Mouse (Mus musculus) forebrain, postnatal 0 days (tissue): ENCODE measurements around the gene Ears2. TPM values are rescaled to one million over a fixed set of nuclear protein-coding genes. Genes with fewer than 3 reads are reported as not detected.

Experiments used
- ATAC-seq: fragments of 200-750 bp; cut with Nextera tagmentation; 2 replicates; pipeline ENCODE4 v1.8.0; 2017; ENCODE audit warnings: mild to moderate bottlenecking, moderate library complexity
- DNase-seq: peaks from one replicate; pipeline ENCODE4 v3.0.0-alpha.2; 2015
- H3K27ac ChIP-seq: fragments of 300-500 bp; sonication (generic); 2 replicates; pipeline ENCODE4 v1.5.1; 2014; ENCODE audit warnings: low read depth, mild to moderate bottlenecking, antibody characterized with exemption, low read length, moderate library complexity, mixed read lengths
- H3K27me3 ChIP-seq: fragments of 300-500 bp; sonication (generic); 2 replicates; pipeline ENCODE4 v1.6.1; 2014; ENCODE audit warnings: mild to moderate bottlenecking, low read length, mixed read lengths; ENCODE audit not compliant: insufficient read depth
- H3K36me3 ChIP-seq: fragments of 300-500 bp; sonication (generic); 2 replicates; pipeline ENCODE4 v1.6.1; 2014; ENCODE audit warnings: mild to moderate bottlenecking, moderate library complexity; ENCODE audit not compliant: insufficient read depth
- H3K4me1 ChIP-seq: fragments of 300-500 bp; sonication (generic); 2 replicates; pipeline ENCODE4 v1.6.1; 2014; ENCODE audit warnings: antibody characterized with exemption; ENCODE audit not compliant: insufficient read depth
- H3K4me2 ChIP-seq: fragments of 300-500 bp; sonication (generic); 2 replicates; pipeline ENCODE4 v1.6.1; 2014; ENCODE audit warnings: low read depth, mild to moderate bottlenecking, moderate library complexity
- H3K4me3 ChIP-seq: fragments of 300-500 bp; sonication (generic); 2 replicates; pipeline ENCODE4 v1.5.1; 2014; ENCODE audit warnings: low read depth, low read length, mixed read lengths
- H3K9ac ChIP-seq: fragments of 300-500 bp; sonication (generic); 2 replicates; pipeline ENCODE4 v1.6.1; 2014; ENCODE audit warnings: mild to moderate bottlenecking
- H3K9me3 ChIP-seq: fragments of 300-500 bp; sonication (generic); 2 replicates; pipeline ENCODE4 v1.6.1; 2016; ENCODE audit warnings: low read length
- CTCF ChIP-seq: sonication (generic); IDR thresholded peaks from 2 replicates; pipeline ENCODE4 v1.5.1; 2016; ENCODE audit warnings: antibody characterized with exemption, control low read depth, low read depth
- WGBS: fragments of 180-500 bp; shearing (Covaris S2); extraction: QIAGEN DNeasy Blood & Tissue Kit; methylation state at CpG from one replicate; pipeline ENCODE4 v1.1.7; 2014; 5-methylcytosine and 5-hydroxymethylcytosine counted together
- polyA plus RNA-seq: library from polyadenylated mRNA; unstranded; fragments of >200 nt; fragmentation: Nextera tagmentation; extraction: Ambion mirVana; gene quantifications from 2 replicates; pipeline ENCODE4 v1.2.1, GENCODE M21; 2015
- total RNA-seq: library from RNA; depleted of rRNA; stranded (reverse); fragments of >200 nt; gene quantifications from 2 replicates; pipeline ENCODE4 v1.2.3, GENCODE M21; 2014

Gene Ears2
- total and polyA plus RNA-seq, 2 experiments from 2014 or later: 8.8 to 16.7 TPM

DNA sequence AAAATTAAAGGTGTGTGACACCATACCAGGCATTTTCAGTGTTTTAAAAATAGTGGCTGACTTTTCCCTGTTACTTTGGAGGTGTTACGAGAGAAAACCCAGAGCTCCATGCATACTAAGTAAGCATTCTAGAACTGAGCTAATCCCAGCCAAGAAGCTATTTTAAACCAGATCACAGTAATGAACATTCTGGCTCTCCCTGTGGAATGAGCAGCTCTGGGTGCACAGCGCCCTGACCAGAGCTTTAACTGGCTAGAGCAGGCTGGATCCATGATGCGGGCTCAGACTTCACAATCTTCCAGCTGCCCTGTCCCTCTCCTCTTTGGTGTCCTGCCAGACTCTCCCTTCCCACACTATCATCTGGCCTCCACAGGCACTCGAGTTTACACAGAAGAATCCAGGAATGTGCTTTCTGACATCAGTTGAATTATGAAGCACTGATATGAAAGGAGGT lies 21.9 kb downstream of the Ears2 start:
- Histone ChIP-seq H3K36me3 (peaks cover 23% of the 10 kb centered on the region), H3K4me3 (no peak overlapping the region), H3K9me3 (no peaks in the 10 kb centered on the region), H3K27ac (no peak overlapping the region), H3K4me1 (no peaks in the 10 kb centered on the region), H3K4me2 (no peak overlapping the region), H3K27me3 (no peaks in the 10 kb centered on the region), H3K9ac (no peak overlapping the region)
- 87% methylated on average over 4 of the region's 4 CpGs for WGBS
- TF ChIP-seq CTCF: no peak
- DNase-seq (no peak), ATAC-seq (no peak)

DNA sequence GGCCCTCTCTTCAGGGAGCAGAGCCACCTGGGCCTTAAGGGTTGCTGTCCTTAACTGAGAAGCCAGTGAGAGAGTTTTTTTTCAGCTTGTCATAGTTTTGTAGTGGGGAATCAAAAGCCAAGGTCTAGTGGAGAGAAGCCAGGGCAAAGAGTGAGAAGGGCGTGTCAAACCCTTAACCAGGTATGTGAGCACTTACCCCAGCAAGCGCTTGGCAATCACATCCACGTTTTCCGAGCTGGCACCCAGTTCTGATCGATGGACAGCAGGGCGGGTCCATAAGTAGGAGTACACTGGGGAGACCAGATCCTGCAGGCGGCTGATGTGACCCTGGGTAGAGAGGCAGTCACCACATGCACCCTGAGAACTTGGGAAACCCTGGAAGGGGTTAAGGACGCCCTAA lies 23.0 kb downstream of the Ears2 start:
- Histone ChIP-seq H3K9me3 (no peaks in the 10 kb centered on the region), H3K27me3 (no peaks in the 10 kb centered on the region), H3K4me1 (no peaks in the 10 kb centered on the region), H3K27ac (no peak overlapping the region), H3K36me3 (peaks cover 24% of the 10 kb centered on the region), H3K9ac (no peak overlapping the region), H3K4me3 (no peak overlapping the region), H3K4me2 (no peak overlapping the region)
- ATAC-seq (no peak), DNase-seq (no peak)
- TF ChIP-seq CTCF: no peak
- 85% methylated on average over 8 of the region's 8 CpGs for WGBS

DNA sequence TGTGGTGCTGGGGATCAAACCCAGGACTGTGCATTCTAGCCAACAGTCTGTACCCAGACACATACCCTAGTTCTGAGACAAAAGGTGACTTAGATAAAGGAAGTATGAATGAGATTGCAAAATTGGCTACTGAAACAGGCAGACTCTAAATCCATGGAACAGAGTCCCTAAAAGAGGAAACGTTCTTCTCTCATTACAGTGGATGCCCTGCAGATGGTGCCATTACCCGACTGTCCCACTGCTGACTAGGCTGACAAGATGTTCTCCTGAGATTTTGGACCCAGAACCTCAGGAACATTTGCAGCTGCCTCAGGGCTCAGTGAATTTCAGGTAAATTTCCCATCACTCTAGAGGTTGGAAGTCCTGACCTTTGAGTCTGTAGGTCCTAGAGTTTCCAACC lies 32.7 kb downstream of the Ears2 start:
- no peak for ATAC-seq
- Histone ChIP-seq H3K4me1 (no peaks in the 10 kb centered on the region), H3K9ac (no peak overlapping the region), H3K27me3 (no peaks in the 10 kb centered on the region), H3K9me3 (no peaks in the 10 kb centered on the region), H3K27ac (no peak overlapping the region), H3K36me3 (0 out of 2 replicates have a peak, but pooled peaks cover 4% of the 10 kb centered on the region), H3K4me2 (no peak overlapping the region), H3K4me3 (no peak overlapping the region)
- DNase-seq: no peak
- 0 out of 2 replicates have a peak, but pooled peaks have one; percentile 22 for TF ChIP-seq CTCF
- WGBS: 36% methylated on average over 2 of the region's 2 CpGs

GRCm38 (mm10) chr7:122033371-122033770 lies 33.7 kb downstream of the Ears2 start:
- DNase-seq (no peak), ATAC-seq (no peak)
- Histone ChIP-seq H3K9ac (no peak overlapping the region), H3K9me3 (no peaks in the 10 kb centered on the region), H3K27ac (no peak overlapping the region), H3K4me1 (no peaks in the 10 kb centered on the region), H3K27me3 (no peaks in the 10 kb centered on the region), H3K36me3 (no peaks in the 10 kb centered on the region), H3K4me2 (no peak overlapping the region), H3K4me3 (no peak overlapping the region)
- TF ChIP-seq CTCF: no peak
- WGBS: 66% methylated on average over 3 of the region's 3 CpGs

DNA sequence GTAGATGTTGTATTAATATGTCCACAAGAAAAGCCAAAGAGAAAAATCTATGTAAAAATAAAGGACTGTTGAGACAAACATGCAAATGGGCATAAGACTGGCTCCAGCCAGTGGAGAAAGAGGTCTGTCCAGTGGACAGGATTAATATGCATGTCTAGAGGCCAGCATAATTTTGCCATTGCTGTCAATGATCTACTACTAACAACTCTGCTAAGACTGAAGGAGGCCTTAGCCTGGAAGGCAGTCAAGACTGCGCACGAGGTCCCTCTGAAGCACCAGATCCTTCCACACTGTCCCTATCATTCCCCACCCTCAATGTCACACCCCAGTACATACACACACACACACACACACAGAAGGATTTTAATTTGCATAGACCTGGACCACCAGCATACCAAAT lies 44.9 kb downstream of the Ears2 start:
- ATAC-seq (no peak), DNase-seq (no peak)
- 96% methylated on average over 2 of the region's 2 CpGs for WGBS
- Histone ChIP-seq H3K4me2 (no peak overlapping the region), H3K4me1 (peaks cover 3% of the 10 kb centered on the region; the same call in 1 of the 2 replicates), H3K36me3 (peaks cover 3% of the 10 kb centered on the region; the same call in 1 of the 2 replicates), H3K4me3 (no peak overlapping the region), H3K27me3 (no peaks in the 10 kb centered on the region), H3K9me3 (no peaks in the 10 kb centered on the region), H3K9ac (no peak overlapping the region), H3K27ac (no peak overlapping the region)
- TF ChIP-seq CTCF: no peak

DNA sequence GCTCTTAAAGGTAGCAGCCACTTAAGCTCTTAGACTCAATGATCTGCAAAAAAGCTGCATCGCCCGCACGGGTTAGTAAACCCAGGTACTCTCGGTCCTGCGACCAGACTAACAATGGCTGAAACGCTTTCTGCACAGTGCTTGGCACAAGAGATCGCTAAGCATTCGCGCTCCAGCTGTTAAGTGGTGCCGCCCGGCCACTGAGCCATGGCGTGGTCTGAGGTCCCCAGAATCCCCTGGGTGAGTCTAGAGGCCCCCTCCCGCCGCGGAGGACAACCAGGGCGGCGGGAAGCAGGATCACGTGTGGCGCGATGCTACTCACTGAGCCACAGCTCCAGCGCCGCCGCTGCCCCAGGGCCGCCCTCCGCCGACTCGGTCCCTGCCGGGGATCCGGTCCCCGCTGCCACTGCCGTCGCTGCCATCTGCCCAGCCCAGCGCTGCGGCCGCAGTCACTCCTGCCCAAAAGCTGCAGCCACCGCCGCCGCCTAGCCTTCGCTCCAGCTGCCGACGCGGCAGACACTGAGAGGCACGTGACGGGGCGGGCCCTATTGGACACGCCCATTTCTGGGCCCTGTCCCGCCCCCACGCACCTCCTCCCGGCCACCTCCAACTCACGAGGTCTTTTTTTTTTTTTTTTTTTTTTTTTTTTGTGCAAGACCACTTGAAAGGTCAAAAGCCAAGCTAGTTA lies 46.3 kb downstream of the Ears2 start, which contains the start of gene Gga2:
Gene Gga2 (minus strand): TSS at position 556 of the 688 bp plus-strand sequence.
- Histone ChIP-seq H3K27me3 (no peaks in the 10 kb centered on the region), H3K4me1 (peaks cover 3% of the 10 kb centered on the region; the same call in 1 of the 2 replicates), H3K4me3 (peak within 1 kb of the TSS; percentile 85), H3K36me3 (peaks cover 3% of the 10 kb centered on the region; the same call in 1 of the 2 replicates), H3K9me3 (no peaks in the 10 kb centered on the region), H3K4me2 (peak within 1 kb of the TSS; percentile 71), H3K9ac (peak within 1 kb of the TSS; percentile 92), H3K27ac (peak within 1 kb of the TSS; percentile 87)
- DNase-seq: peak; percentile 90
- peak; percentile 93 for ATAC-seq
- no peak for TF ChIP-seq CTCF
- WGBS: 2% methylated on average over 49 of the region's 50 CpGs

DNA sequence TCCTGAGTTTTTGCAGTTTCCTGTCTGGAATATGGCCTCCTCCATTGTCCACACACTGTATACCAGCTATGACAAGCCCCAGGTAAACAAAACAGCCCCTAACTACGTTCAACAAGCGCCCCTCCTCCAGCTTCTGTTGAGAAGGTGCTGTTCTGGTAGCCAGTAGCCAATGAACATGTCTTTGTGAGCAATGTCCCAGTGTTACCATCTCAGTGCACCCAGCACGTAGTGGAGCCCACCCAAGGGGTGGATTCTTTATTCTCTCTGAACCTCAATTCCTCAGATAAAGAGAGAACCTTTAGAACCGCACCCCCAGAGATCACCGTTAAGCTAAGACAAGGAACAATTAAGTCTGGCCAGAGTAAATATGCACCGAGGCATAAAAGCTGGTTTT lies 46.8 kb downstream of the Ears2 start:
- peak overlapping the region; percentile 85 for H3K4me3 ChIP-seq
- whole genome bisulfite sequencing: 3% methylated on average over 6 of the region's 6 CpGs

More for the DNA sequence above, 46.8 kb downstream of the Ears2 start:
- no peak for DNase-seq
- H3K27me3 ChIP-seq: no peaks in the 10 kb centered on the region
- H3K9ac ChIP-seq: peak overlapping the region; percentile 92
- no peak for TF ChIP-seq CTCF
- peaks cover 3% of the 10 kb centered on the region; the same call in 1 of the 2 replicates for H3K36me3 ChIP-seq
- peaks cover 3% of the 10 kb centered on the region; the same call in 1 of the 2 replicates for H3K4me1 ChIP-seq
- H3K4me2 ChIP-seq: peak overlapping the region; percentile 71
- ATAC-seq: peak; percentile 60
- H3K9me3 ChIP-seq: no peaks in the 10 kb centered on the region
- peak overlapping the region; percentile 87 for H3K27ac ChIP-seq
